Mouse (Mus musculus): ENCODE measurements at regions not wholly inside any gene's neighbourhood (a gene's known extent, or its start where the extent isn't known, plus 50 kb on each side); places are given as distances from the start of the nearest gene placed in this dataset.

DNA sequence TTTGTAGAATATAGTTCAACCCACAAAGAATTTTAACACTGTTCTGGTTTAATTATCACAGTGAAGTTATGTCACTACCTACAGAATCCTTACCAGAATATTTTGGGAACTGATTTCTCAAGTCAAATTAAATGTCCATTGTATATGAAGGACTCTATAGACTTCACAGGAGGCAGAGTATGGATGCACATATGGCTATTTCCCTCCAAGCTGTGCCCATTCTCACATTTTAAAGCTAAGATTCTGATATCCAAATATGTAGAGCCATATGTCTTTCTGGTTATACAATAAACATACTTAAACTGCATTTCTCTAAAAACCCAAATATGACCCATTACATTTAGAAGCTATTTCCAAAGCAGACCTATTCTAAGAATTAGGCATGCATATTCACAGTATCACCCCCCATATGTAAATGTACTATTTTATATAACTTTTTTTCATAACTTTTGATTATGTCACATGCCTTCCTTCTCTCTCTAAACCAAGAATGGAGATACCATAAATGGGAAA lies 365.3 kb downstream of the Gm21833 start:
- no peak for TF ChIP-seq POLR2A (IDR thresholded peaks at IDR 0.05; ENCODE audit: borderline replicate concordance, insufficient read depth, low read length)
- no peak for TF ChIP-seq CTCF (IDR thresholded peaks at IDR 0.05; ENCODE audit: borderline replicate concordance, insufficient read depth, low read depth, low read length)
